Mouse (Mus musculus): ENCODE results near the gene Nlrx1.
"Not testable (repeated sequence)": the region's sequence is repeated elsewhere in the genome, so short reads cannot be mapped to it uniquely, and the experiment has no call there.

The Nlrx1 gene

DNA sequence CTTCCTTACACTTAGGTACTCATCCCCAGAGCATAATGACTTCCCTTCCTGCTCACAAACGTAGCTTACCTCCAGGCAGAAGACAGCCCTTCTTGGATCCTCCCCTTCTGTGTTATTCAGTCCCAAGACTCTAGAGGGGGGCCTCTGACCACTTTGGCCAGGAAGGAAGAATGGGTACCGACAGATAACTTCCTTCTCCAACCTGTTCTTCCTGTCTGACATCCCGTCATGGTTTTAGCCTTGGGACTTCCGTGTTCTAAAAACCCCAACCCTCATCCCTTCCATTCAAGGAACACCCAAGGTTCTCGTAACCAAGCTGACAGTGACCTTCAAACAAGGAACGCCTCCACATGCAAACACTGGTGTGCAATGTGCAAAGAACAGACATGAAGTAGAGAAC lies at the start of gene Nlrx1:
Nlrx1 (minus strand) TSS at position 168 of the 400 bp plus-strand sequence.
- DNase-seq = no peak

DNA sequence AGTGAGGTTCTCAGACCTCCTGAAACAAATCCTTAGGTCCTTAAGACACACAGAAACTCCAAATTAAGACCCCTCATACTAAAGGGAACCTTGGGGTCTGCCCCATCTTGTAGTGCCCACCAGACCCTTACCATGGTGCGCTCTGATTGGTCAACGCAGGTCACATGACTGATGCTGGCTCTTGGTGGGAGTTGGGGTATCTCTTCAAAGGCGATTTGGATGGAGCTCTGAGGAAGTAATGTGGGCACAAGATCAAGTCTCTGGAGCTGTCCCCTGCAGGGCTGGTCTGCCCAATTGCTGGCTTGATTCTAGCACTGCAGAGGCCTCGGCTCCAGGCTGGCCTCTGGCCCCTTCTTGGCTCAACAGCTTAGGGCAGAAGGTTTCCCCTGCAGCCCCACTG lies 49.1 kb upstream of the Nlrx1 start:
- no peak for DNase-seq

DNA sequence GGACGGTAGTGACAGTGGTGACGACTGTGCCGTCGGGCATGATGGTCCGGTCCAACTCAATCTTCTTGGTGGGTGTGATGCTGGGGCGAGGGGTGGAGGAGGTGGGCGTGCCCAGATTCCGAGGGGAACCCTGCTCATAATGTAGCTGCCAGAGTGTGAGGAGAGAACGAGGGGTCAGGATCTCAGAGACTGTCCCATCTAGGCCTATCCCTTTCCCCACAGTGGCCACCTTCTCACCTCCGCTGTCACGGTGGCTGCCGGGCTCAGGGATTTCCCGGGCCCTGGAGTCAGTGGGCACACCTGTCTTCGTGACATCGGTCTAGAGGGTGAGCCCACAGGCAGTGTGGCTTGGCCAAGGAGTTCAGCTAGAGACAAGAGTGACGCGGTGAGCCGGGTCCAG lies 46.5 kb upstream of the Nlrx1 start:
- DNase-seq = no peak

DNA sequence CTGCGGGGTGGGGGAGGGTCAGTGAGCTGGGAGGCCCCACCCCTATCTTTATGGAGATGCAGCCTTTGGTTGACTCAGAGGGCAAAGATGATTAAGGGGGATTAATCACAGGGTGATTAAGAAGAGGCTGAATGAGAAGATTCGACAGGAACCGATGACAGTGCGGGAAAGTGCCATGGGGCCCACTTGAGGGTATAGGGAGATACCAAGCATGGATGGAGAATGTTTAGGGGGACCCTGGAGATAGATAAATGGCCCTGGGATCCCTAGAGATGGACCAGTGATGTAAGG lies 45.8 kb upstream of the Nlrx1 start:
- no peak for DNase-seq

DNA sequence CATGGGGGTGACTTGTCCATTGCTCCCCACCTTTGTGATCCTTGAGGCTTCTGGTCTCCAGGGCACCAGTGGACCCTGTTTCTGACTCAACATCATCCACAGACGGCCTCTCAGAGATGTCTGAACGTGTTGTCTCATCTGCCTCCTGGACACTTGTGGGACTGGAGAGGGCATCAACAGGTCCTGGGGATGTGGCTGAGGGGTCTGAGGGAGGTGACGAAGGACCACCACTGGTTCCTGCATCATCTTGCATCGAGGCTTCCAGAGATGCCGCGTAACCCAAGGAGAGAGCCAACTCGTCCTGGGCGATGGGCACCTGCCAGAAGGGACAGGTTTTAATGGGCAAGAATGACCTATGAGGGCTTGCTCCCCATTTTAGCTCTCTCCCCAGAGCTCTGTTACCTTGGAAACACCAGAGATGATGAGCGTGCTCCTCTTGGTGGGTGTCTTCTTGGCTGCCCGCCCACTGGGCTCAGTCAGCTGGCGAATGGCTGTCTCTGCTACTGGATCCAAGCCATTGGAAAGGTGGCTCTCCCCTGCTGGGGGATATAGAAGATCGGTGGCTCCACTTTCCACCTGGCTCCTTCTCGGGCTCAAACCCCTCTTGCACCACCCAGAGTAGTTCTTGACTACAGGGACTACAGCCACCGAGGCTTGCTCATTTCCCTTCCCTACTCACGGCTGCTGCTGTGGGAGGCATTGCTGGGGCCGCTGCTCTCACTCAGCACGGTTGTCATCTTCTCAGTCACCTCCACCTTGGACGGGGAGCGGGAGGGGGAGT lies 45.3 kb upstream of the Nlrx1 start:
- DNase-seq = no peak

DNA sequence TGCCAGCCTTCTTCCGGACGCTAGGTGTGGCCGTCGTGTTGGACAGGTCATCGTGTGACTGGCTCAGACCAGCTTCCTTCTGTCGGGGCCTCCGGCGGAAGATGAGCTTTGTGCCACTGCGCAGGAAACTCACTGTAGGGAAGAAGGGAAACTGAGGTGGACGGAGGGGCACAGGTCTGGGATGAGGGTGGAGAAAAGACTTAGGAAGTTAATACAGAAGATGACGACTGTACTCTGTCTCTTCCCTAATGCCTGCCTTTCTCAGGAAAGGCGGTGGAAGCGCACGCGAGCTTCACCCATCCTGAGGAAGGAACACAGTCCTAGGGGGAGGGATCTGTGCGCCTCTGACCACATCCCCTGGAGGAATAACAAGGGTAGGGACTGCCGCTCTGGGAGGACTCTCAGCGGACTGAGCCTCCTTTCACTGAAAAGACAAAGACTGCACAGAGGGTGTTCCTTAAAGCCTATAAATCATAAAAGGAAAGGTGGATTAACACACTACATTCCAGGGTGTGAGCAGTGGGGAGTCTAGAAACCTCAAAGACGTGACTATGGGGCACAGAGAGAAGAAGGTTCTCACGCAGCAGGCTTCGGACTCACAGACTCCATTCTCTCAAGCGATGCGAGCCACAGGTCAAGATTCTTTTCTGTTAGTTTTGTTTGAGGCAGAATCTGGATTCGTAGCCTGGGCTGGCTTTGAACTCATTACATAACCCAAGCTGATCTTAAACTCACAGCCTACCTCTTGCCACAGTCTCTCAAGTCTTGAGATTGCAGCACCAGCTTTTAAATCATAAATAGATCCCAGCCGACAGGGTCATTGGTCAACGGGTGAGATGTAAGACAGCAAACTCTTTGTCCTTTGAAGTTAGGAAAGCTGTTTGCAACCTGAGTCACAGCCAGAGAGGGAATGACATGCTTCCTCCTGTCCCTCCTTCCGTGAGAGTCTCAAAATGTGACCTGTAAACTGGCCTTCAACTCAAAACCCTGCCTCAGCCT lies 43.0 kb upstream of the Nlrx1 start:
- no peak for DNase-seq

DNA sequence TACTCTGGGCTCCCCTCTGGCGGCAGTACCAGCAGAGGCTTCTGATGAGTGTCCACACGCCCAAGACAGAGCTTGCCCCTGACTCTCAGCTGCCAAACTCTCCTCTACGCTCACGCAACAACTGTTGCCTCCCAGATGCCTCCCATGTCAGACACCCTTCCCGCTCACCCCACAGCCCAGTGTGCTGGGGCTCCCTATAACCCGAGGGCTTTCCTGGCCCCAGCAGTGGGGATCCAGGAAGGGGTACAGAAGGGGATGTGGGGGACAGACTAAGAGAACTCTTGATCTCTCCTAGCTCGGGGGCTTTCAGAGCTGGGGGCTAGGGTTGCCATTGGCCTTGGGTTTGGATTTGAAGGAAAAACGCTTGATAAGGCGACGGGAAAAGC lies 42.3 kb upstream of the Nlrx1 start:
- no peak for DNase-seq

DNA sequence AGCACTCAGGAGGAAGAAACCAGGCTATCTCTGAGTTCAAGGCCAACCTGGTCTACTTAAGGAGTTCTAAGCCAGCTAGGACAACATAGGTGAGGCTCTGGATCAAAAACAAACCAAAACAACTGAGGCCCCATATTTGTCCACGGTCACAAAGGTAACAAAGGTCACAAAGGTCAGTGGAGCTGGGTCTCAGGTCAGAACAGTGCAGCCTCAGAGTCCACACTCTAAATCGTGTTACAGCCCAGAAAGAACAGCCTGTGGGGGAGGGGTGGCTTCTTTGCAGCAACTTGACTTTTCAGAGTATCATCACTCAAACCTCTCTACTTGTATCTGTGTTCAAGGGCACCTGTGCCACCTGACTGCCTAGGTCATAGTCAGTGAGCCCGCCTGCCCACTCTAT lies 41.4 kb upstream of the Nlrx1 start:
- no peak for DNase-seq

DNA sequence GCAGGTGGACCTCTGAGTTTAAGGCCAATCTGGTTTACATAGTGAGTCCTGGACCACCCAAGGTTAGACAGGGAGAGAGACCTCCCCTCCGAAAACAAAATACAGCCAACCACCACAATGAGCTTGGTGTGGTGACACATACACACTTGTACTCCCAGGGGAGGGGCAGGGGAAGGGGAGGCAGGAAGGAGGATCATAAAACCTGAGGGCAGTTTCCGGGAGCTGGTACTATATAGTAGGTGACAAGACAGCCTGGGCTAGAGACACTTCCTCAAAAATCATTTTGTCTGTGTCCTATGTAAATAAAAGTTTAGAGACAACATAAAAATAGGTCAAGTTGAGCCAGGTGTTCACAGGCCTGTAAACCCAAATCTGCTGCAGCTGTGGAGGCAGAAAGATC lies 38.8 kb upstream of the Nlrx1 start:
- peak; percentile 47 for DNase-seq

DNA sequence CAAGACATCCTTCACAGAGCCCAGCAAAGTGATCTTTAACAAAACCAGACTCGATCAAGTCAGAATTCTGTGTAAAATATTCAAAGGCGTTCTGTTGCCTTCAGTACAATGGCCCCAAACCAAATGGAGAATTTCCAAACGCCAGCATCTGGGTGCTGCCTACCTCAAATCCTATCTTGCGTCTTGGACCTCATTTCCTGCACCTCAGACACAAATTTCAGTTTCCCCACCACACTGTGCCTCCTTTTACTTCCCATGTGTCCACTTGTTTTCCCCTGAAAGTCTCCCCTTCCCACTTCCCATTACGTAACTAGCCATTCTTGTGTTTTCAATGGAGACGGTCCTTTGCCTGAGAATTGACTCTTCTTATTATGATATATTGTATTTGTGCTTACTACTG lies 38.1 kb upstream of the Nlrx1 start:
- no peak for DNase-seq

DNA sequence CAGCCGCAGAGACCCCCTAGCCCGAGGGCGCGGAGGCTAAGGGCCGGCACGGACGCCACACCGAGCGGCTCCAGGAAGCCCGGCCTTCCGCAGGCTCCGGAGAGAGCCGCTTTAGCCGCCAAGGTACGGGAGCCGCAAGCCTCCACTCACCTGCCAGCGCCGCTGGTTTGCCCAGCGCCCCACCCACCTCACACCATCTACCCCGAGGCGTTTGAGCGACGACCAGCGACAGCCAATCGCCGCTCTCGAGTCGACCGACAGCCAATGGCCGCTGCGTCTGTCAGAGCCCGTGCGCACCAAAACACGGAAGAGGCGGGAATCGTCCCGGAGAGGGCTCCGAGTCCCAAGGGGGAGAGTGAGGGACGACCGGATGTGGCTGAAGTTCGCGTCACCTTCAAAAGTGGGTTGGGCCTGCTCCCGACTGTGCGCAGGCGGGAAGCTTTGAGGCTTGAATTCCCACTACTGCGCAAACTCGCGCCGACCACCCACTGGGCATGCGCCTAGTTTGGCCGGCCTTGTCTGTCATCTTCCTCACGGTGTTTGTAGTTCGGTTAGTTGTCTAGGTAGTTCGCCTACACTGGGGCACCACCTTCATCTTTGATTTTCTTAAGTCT lies 37.2 kb upstream of the Nlrx1 start, which contains the start of gene Hinfp:
Hinfp (minus strand) TSS at position 206 of the 614 bp plus-strand sequence.
- peak; percentile 96 for DNase-seq

DNA sequence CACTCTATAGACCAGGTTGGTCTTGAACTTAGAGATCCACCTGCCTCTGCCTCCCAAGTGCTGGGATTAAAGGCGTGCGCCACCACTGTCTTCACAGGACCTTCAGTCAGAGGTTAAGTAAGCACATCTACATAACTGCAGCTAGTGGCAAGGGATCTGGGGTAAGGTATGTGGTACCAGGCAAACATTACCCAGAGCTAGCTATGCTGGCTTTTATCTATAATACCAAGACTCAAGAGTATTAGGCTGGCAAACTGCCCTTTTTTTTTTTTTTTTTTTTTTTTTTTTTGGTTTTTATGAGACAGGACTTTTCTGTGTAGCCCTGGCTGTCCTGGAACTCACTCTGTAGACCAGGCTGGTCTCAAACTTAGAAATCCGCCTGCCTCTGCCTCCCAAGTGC lies 31.6 kb upstream of the Nlrx1 start:
- DNase-seq = not testable (repeated sequence)

DNA sequence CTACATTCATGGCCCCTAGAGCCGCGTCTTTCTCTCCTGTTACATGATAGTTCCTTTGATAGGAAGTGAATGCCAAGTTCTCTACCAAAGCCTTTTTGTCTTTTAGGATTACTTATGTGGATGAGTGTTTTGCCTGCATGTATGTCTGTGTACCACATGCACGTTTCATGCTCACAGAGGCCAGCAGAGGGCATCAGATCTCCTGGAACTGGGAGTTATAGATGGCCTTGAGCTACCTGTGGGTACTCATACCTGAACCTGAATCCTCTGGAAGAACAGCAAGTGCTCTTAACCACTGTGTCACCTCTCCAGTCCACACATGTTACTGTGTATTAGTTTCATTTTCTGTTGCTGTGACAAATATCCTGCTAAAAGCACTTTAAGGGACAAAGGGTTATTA lies 24.1 kb upstream of the Nlrx1 start:
- peak; percentile 72 for DNase-seq

DNA sequence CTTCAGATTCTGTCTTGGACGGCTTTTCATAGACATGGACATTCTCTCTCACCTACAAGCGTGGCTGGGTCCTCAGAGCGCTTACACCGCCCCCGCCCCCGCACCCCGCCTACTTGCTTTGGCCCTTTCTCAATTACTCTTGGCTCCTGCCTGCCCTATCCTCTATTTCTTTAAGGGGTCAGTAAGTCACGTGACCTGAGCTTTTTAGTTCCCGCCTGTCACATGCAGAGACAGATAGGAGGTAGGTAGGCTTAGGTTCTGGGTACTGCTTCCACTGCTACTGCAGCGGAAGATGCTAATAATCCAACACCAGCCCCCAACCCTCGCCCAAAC lies 20.5 kb upstream of the Nlrx1 start:
- no peak for DNase-seq

DNA sequence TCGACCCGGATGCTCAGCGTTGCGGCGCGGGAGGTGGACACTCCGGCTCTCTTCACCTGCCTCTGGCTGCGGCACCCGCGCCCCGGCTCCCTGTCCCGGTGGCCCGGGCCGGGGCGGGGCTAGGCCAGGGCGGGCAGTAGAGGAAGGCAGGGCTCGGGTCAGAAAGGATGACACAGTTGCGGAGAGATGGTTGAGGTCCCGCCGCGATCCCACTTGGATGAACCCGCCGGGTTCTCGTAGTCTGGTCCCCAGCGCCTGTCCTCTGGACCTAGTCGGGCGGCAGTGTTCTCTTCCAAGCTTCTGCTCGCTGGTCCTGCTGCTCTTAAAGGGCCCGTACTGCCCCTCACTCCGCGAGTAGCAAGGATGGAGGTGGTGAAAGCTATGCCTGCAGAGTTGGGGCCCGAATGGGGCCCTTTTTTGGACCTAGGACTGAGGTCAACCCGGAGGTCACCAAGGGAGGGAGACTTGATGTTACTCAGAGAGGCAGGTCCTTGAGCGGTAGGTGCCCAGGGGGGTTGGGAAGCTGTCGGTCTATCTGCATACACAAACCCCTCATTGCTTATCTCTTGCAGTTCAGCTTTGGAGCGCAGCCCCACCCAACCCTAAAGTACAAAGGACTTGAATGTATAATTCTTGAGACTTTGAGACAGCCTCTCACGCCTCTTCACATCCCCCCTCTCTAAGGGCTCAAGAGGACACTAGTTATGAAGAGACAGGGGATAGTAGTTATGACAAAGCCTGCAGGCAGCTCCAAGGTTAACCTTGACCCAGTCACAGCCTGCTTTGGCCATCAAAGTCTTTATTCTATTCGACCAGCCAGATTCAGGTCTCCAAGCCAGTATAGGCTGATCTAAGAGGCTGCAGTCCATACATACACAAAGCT lies 19.9 kb upstream of the Nlrx1 start, which contains the start of gene Abcg4:
Abcg4 (minus strand) TSS at position 540 of the 883 bp plus-strand sequence.
- DNase-seq = no peak

DNA sequence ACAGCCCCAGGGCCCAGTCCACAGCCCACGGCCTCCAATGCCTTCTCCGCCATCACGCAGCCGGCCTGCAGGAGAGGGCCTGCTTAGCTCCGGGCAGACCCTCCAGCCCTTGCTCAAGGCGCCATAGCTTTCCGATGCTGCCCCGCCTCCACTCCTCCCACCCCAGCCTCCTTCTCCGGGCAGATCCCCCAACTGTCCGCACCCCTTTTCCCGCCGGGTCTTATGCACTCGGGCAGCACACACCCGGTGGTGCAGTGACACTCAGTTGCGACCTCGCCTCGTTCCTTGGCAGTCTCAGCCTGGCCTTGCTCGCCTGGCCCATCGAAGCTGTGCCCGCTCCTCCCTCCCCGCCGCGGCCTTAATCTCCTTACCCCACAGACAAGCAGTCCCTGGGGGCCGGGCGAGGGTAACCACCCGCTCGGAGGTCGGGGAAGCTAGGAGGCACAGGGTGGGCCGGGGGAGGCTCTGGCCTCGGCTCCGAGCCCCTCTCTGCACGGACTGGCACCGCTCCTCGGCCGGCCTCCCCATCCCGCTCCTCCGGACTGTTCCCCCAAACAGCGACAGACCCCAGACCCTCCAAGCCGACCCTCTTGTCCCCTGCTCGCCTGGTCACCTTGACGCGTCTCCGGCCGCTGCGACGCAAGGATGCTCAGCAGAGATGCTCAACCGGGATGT lies 19.1 kb upstream of the Nlrx1 start:
- DNase-seq = no peak

DNA sequence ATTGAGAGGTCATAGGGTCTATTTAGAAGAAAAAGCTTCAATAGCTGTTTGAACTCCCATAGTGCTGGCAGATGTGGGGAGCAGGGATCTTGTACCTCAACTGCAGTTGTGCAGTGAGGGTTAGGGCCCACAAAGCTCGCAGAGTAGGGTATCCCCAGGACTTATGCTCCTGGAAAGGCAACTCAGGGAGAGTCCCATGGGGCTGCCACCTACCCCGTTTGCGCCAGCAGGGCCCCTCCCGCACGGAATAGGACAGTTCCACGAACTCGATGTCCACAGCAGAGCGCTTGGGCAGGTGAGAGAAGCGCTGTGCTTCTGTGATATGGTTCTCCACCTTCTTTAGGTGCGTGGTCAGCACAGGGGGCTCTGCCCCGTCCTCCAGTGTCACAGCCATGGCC lies 18.6 kb upstream of the Nlrx1 start:
- no peak for DNase-seq

DNA sequence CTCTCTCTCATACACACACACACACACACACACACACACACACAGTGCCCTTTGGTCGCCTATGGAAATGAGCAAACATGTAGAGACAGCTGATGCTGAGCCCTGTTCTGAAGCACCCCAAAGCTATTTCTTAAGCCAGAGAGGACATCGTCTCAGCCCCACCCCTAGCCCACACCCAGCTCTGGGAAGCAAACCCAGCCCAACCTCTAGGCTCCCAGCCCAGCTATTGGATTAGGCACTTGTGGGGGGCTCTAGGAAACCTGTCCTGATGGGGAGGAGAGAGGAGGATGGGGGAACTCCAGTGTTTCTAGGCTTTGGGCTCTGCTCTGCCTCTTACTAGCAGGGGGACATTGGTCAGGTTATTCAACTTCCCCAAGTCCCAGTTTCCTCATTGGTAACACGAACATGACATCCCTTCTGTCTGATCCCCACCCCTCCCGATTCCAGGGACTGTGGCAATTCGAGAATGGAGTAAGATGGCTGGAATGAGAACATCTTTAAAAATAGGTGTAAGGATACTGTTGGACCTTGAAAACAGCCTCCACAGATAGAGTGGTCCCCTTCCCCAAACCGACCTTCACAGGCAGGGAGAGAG lies 18.0 kb upstream of the Nlrx1 start:
- DNase-seq = no peak

DNA sequence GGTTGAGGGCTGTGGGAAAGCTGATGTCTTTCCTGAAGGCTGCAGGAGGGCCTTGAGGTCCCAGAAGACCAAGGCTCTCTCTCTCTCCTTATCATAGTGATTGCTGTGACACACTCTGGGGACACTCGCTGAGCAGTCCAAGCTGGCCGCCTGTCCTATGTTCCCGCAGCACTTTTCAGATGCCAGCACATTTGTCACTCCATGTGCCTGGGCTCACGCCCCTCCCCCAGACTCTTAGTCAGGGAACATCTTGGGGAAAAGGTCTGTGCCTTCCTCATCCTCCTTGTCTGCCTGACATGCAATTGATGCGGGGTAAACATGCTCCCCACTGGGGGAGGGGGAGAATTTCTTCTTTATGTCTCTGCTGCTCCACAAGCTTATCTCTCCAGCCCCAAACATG lies 14.8 kb upstream of the Nlrx1 start:
- DNase-seq = no peak

DNA sequence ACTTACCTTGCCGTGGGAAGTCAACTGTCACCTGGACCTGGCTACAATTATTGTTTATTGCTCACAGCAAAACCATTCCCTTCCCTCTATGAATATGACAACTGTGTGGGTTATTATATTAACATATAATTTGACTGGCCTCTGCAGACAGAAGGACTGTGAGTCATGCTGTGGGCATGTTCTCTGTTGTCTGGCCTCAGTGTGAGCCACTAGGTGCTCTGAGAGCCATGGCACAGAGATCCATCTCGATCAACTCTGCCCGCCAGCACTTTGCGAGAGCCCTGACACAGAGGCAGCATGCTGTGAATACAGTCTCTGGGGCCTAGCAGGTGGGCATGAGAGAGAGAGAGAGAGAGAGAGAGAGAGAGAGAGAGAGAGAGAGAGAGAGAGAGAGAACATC lies 1.6 kb upstream of the Nlrx1 start:
- no peak for DNase-seq

DNA sequence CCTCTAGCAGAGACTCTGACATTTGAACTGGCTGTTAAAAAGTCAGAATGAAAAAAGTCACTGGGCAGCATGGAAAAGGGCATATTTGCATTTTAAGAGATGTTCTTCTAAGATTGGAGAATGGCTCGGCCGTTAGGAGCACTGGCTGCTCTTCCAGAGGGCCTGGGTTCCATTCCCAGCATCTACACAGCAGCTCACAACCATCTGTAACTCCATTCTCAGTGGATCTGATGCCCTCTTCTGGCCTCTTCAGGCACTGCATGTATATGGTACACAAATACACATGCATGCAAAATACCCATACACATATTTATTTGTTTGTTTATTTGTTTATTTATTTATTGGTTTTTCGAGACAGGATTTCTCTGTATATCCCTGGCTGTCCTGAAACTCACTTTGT lies 678 bp upstream of the Nlrx1 start:
- DNase-seq = peak; percentile 64

DNA sequence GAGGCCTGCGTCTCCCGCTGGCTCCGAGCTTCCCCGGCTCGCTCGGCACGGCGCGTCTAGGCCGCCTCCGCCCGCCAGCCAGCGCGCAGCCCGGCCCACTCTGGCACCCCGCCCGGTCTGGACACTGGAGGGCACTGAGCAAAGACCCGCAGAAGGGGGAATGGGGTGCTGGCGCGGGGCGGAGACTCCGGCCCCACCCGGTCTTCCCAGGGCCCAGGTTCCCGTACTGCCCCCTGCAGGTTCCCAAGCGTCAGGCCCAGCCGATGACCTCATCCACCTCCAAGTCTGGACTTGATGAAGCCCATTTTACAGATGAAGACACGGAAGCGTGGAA lies 405 bp downstream of the Nlrx1 start:
- peak; percentile 88 for DNase-seq
